Mouse (Mus musculus) layer of hippocampus, adult 8-10 months (tissue): ENCODE results near the gene Iscu. TPM values are rescaled to one million over a fixed set of nuclear protein-coding genes. Genes with fewer than 3 reads are reported as not detected.
"Not testable (repeated sequence)": the region's sequence is repeated elsewhere in the genome, so short reads cannot be mapped to it uniquely, and the experiment has no call there.

Experiments
- DNase-seq, 2 experiments: peaks; one replicate each; pipeline ENCODE4 v3.0.0; 2022; ENCODE audit warnings: low spot score in 2 of 2
- total RNA-seq, 4 experiments: library from RNA; stranded (reverse); gene quantifications; 2 replicates each; pipeline ENCODE4 v1.2.4; 2022

The Iscu gene
- total RNA-seq, 4 experiments from 2014 or later, result 117 to 135 (median 126) TPM

- DNase-seq, result no peak
These were observed 14.4 kb downstream of the Iscu start for GRCm38 (mm10) chr5:113786985-113787384.

DNA sequence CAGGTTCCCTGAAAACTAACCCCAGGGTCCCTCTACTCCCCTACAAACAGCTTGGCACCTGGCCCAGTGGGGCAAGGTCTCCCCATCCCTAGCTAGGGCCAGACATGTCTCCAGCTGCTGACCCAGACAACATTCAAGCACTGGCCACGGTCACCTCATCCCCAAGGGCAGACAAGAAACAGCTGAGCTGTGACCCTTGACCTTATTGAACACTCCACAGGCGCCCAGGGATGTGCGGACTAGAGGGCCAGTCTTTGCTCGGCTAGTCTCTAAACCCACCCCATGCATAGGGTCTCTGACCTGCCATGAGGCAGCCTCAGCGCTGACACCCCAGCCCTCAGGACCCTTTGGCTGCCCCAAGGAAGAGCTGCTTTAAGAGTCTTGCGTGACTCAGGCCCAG lies 16.1 kb downstream of the Iscu start:
- DNase-seq, result no peak

GRCm38 (mm10) chr5:113789075-113789788 lies 16.7 kb downstream of the Iscu start:
- DNase-seq, result no peak

DNA sequence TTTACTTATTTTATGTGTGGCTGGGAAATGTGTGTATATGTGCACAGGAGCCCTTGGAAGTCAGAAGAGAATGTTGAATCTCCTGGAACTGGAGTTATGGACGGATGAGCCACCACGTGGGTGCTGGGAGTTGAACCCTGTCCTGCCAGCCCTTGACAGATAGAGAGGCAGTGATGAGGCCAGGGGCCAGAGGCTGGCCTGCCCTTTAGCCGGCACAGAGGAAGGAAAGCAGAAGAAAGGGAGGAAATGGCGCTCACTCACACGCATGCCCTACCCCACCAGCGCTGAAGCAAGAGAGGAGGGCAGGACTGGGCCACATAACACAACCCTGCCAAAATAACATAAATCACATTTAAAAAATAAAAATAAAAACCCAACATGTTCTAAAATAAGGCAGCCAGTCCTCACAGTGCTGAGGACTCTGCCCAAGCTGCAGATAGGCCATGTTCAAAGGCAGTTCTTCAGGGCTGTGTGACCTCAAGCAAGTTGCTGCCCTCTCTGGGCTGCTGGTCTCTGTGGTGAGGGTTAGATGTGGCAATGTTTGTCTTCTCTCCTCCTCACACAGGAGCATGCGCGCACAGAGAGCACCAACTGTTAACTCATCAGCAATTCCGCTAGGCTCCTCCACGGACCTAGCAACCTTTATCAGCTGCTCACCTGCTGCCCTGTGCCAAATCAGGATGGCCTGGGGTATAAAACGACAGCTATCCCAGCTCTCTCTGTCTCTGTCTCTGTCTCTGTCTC lies 18.1 kb downstream of the Iscu start:
- no peak for DNase-seq

DNA sequence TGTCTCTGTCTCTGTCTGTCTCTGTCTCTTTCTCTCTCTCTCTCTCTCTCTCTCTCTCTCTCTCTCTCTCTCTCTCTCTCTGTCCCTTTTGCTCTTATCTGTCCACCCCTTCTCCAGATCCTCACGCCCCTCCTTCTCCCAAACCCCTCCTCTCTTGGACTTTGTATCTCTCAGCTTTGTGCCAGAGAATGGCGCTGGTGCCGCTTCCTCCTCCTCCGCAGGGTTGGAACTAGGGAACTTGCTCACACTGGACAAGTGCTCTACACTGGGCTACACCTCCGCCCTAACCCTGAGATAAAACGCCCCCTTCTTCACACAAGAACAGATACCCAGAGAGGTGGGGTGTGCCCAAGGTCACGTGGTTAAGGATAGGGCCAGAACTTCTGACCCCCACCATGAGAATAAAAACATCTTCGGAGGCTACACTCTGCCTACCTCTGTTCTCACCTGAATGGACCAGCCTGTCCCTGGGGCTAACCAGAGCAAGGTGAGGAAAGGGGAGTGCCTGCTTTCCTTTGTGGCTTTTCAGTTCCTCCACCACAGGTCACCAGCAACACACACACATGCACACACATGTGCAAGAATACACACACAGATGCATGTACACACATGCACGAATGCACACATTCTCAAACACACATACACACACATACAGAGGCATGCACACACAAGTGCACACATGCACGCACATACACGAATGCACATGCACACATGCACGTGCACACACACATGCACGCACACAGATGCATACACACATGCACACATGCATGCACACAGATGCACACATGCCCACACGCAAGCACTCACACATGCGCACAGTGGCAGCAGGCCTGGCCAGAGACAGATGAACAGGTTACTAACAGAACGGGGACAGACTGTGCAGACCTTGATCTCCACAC lies 18.9 kb downstream of the Iscu start:
- no peak for DNase-seq

DNA sequence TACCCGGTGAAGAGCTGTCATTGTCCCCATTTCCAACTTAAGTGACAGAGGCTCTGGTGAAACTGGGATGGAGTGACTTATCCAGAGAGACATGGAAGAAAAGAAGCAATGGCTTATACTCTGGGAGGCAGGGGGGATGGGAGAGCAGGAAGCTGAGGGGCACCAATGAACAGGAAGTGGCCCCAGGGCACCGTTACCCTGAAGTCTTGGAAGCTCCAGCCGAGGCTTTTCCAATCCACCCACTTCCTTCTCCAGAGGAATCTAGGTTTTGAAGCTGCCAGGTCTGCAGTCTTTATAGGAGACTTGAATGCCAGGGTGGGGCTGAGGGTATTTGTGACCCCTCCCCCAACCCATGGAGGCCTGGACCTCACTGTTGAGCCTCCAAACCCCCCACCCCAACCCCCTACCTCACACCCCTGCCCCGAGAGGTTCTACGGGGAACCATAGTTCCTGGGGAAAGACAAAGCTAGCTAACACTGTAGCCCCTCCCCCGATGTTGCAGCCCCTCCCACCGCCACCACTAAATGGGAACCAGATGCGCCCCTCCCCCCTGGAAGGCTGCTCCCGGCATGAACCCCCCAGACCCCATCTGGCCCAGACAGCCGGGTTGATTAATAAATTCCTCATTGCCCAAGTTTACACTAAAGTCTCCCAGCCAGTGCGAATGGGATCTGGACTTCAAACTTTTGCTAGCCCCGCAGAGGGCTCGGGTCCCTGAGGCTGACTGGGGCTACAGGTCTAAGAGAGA lies 24.0 kb downstream of the Iscu start:
- DNase-seq, result no peak

DNA sequence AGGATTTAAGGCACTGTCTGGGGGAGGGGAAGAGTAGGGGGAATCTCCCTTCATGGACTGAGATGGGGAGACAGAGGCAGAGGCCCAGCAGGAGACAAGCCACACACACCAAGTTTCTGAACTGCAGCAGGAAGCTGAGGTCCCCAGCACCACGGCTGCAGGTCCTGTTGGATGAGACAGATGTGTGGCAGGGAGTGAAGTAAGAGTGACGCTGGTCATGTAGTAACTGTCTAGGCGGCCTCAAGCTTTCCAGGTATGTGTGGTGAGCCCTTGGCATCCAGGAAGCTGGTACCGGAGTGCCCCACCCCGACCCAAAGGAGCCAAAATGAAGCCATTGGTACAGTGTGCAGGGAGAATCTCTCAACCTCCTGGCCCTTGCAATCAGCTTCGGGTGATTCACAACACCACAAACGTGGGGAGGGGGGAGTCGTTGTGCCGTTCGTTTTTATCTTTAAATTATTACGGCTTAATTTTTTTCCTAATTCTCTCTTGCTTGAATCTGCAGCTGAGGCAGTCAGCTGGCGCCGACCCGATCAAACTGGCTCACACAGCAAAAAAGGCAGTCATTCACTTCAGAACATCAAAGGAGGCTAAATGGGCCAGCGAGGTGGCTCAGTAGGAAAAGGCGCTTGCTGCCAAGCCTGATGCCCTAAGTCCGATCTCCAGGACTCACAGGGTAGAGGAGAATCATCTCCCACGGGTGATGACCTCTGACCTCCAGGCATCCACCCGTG lies 24.8 kb downstream of the Iscu start:
- DNase-seq, result no peak

- DNase-seq, result no peak
These were observed 26.0 kb downstream of the Iscu start for GRCm38 (mm10) chr5:113798525-113798924.

DNA sequence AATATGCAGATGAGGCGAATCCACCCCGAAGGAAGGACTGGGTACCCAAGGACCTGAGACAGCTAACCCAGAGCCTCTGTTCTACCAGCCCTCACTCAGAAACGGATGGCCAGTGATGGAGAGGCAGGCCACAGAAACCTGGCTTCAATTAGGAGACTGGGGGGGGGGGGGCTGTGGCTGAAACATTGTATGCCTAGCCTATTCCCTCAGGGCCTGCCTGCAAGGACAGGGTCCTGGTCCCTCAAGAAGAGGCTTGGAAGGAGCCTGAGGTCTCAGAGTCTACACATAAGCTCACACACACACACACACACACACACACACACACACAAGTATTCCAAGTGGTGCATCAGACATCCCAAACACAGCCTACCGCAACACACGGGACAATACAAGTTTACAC lies 27.1 kb downstream of the Iscu start:
- no peak for DNase-seq

DNA sequence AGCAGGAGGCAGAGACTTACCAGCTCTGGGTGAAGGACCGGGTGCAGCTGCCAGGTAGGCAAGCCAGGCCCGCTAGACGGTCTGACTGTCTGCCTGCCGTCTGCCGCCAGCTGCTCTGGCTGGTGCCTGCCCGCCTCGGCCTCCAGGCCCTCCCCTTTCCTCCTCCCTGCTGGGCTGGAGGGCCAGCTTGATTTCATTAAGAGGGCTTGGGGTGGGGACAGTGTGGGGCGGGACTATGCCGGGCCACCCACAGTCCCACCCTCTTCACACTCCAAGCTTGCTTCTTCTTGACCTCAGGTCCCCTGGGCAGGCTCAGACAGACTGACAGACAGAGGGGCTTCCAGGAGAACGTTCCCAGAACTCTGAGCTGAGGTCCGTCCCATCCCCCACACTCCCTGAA lies 27.7 kb downstream of the Iscu start, which contains the start of gene Tmem119:
Tmem119 (minus strand) TSS at position 237 of the 400 bp plus-strand sequence.
- DNase-seq, result no peak

- no peak for DNase-seq
These were observed 31.9 kb downstream of the Iscu start for GRCm38 (mm10) chr5:113804395-113804966.

DNA sequence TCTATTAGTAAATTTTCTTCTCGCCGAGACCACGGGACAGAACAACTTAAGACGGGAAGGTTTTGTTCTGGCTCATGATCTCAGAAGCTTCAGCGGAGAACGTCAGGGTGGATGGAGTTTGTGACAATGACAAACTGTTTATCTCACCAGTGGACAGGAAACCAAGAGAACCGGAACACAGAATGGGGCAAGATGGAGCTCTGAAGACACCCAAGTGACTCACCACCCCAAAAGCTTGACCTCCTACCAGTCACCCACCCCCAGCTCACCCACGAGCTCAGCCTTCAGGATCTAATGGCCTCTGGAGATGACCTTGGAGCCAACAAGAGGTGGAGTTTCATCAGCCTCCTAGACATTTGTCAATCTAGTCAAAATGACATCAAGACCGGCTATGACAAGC lies 32.8 kb downstream of the Iscu start:
- DNase-seq, result no peak

DNA sequence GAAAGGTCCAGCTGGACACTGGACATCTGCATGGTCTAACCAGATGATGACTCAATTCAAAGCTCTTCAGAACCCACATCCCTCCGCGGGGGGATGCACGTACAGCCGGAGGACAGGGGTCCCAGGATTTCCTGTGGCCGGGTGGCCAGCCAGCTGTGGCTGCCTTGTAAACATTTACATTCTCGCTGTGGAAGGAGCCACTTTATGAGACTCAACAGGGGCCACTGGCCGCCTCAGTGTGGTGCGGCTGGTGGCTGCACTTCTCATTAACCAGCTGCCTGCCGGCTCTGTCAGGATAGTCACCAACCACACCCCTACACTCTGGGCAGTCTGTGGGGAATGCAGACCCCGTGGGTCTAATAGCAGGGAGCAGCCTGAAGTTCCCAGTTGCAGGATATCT lies 33.9 kb downstream of the Iscu start:
- no peak for DNase-seq

- no peak for DNase-seq
These were observed 35.2 kb downstream of the Iscu start for GRCm38 (mm10) chr5:113807712-113808111.

GRCm38 (mm10) chr5:113808177-113808576 lies 35.6 kb downstream of the Iscu start:
- DNase-seq, result no peak

GRCm38 (mm10) chr5:113810111-113810510 lies 37.6 kb downstream of the Iscu start:
- no peak for DNase-seq

DNA sequence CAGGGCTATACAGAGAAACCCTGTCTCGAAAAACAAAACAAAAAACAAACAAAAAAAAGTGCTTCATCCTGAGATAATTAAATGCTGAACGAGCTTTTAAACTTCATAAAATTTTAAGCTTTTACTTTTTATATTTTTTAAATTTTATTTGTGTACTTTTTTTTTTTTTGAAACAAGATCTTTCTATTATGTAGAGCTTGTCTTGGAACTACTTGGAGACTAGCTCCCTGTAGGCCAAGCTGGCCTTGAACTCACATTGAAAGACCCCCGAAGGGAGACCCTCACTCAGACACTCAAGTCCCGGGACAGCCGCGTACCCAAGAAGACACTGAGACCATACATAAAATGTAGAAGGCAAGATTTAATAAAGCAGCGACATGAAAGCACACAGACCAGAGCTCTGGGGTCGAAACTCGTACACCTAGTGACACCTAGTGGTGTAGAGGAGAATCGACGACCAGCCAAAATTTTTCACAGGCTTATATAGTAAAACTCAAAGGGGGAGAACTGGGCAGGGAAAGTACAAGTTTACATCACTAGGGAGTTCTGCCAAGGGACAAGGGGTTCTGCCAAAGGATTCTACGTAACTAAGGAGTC lies 39.4 kb downstream of the Iscu start:
- DNase-seq, result not testable (repeated sequence)

DNA sequence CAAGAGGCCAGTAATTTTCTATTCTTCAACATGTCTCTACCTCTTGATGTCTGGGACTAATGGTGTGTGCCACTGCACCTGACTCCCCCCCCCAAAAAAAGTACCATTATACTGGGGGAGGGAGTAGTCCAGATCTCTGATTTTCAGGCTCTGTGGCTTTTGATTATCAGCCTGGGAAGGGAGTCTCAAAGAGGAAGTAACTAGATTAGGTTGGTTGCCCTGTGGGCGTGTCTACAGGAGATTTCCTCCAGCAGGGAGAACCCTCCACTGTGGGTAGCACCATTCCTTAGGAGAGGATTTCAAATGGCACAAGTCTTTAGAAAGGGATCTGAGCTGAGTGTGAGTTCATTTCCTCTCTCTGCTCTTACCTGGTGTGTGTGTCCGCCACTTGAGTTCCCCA lies 40.1 kb downstream of the Iscu start:
- no peak for DNase-seq

- no peak for DNase-seq
These were observed 41.1 kb downstream of the Iscu start for GRCm38 (mm10) chr5:113813608-113814007.
